Mouse (Mus musculus): ENCODE data around the gene Gm45717. TPM values are rescaled to one million over a fixed set of nuclear protein-coding genes. Genes with fewer than 3 reads are reported as not detected.

Gm45717 gene
- 0.60 TPM in 1 of 2 replicates, not detected in the other for polyA plus RNA-seq (2012; rRNA removed)

DNA sequence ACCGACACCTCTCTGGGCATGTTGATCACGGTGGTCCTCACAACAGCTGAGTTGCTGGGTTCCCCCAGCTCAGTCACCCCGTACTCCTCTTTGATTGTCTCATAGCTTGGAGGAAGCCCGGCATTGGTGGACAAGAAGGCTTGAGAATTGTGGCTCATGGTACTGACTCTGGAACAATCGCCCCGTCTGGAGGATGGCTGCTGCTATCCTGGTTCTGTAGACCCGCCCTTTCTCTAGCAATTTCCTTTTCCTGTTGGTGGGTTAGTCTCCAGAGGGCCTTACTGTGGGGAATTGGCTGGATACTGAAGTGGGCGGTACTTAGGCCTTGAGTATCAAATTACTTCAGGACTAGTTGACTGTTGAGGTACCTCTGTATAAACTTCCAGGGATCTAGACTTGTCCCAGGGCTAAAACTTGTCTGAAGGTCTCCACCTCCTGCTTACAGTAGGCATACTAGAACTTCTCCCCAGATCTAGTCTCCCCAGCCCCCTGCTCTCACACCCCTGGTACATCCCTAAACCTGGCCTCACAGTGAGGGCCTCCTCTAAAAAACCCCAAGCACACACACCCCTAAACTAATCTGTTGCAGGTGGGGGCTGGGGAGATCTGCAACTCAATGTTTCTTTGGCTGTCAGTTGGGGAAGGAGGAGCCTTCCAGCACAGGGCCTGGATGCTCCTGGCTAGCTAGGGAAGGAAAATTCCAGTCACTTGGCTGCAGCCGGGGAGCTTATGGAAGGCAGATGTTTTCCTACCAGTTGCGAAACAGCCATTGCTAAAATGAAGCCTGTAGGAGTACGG is at the start of gene Gm45717, which contains the start of gene Ifitm2:
TSS of gene Gm45717 (minus strand) at position 180 of the 798 bp plus-strand sequence.
TSS of gene Ifitm2 (minus strand) at position 230 of the 798 bp plus-strand sequence.

DNA sequence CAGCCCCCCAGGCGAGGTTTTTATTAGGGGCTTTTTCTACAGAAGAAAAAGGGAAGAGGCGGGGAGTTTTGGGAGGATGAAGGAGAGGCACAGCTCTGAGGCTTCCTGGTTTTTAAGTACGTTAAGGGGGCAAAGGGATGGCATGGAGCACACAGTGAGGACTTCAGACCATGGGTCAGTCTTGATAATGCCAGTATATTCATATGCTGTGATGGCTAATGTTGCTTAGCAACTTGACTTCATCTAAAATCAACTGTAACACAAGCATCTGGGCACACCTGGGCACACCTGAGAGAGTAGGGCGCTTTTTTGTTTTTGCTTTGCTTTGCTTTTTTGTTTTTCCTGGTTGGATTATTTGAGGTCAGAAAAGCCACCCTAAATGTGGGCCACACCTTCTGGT is 11.2 kb upstream of the Gm45717 start, which contains the start of gene Ifitm1:
TSS of gene Ifitm1 (plus strand) at position 301 of the 400 bp plus-strand sequence.

DNA sequence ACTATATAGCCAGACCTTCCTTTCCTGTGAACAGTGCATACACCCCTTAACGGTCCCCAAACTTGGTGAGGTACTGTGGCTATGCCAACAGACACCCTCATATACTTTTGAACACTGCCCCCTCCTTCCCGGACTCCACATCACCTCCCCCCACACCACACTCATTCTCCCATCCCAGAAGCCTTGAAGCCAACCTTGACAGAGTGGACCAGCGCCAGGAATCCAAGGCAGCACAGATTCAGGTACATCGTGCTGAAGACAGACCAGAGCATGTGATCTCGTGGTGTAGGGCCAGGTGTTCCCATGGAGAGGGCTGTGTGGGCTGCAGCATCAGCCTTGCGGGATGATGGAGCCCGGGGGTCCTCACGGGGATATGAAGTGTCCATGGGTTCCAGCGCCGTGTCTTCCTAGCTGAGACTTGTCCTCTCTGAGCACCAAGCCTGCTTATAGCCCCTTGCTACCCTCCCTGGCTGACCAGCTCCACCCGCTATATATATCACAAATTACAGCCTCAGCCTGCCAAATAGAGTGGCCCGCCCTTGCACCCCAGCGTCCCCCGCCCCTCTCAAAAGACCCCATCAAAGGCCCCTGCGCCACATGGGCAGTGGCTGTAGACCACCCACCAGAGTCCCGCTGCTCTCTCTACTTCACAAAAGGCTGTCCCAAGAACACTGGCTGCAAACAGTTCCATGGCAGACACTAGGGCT is 5.8 kb downstream of the Gm45717 start, which contains the start of gene Ifitm5:
TSS of gene Ifitm5 (minus strand) at position 468 of the 707 bp plus-strand sequence.

DNA sequence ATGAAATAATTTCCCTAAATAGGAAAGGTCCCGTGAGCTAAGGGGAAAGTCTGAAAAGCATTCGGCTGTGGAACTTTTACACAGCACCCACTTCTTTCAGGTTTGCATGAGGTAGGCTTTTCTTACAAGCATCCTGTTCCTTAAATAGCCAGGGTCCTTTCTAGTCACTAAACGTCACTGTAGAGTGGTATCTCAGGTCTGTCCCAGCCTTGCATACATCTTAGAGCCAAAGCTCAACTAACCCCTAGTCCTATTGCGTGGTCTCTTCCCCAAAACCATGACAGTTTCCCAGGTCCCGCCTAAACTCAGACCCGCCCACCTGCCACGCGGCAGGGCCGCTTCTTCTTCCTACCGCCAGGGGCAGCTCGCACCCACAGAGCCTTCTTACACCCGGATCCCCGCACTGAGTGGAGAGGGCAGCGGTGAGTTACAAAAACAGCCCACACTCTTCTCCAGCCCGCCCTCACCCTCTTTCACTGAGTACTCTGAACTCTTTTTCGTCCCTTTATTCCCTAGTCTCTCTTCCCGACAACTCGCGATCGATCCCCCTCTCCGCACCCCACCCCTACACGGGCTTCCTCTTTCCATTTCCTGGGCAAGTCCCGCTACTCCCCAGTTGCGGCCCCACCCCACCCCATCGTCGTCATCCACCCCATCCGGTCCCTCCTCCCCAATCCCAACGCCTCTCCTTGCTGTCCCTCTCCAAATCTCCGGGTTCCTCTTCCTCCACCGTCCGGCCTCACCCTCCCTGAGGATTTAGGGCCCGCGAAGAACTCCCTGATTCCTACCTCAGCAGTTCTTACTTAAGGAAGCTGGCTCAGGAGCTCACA is 14.3 kb downstream of the Gm45717 start, which contains the start of gene Pgghg:
TSS of gene Pgghg (plus strand) at position 170 of the 830 bp plus-strand sequence.

DNA sequence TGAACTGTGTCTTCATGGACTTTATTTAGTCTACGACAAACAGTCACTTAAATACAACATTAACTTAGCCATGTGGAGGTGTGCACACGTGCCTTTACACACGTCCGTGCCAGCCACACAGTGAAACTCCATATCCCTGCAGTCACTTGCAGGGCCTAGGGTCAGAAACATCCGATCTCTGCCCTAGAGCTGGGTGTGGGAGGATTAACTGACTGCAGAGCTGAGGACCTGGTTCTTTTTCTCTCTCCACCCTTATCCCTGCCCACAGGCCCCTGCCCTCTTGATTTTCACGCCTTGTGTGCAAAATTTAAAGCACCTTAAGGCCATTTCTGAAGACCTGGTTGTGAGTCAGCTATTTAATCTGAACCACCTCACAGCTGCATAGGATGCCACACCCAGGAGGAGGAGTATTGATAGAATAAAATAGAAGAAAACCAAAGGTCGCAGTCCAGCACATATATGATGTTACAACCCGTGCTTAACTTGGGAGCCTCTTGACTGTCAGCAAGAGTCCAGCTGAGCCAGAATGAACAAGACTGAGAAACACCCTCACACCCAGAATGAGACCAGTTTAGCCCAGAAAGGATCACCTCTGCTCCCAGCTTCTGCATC is 35.2 kb downstream of the Gm45717 start, which contains the start of gene Nlrp6:
TSS of gene Nlrp6 (plus strand) at position 485 of the 612 bp plus-strand sequence.

DNA sequence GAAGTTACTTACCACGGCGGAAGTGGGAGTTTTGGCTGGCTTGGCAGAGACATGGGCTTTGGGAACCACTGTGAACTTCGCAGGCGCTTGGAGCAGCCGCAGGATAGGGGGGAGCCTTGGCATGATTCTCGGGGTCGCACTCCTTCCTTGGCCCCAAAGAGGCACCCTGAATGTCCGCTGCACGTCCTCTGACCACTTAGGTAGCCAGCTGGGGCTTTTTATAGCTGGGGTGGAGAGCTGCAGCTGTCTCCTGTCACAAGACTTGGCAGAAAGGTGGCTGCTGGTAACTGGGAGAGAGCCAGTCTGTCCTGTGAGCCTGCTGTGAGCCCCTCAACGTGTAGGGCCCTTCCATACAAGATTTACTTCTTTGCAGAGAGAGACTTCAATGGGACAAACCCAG is 55.5 kb downstream of the Gm45717 start, which contains the start of gene Cox8b:
TSS of gene Cox8b (minus strand) at position 227 of the 400 bp plus-strand sequence.

Other genes with a start within 250 kb of the Gm45717 start
- 8.3 and 9.5 TPM in 2 replicates for gene Cyp2e1, start 192.2 kb downstream of the Gm45717 start, polyA plus RNA-seq (2012; rRNA removed)
- gene Syce1, start 168.1 kb downstream of the Gm45717 start, polyA plus RNA-seq (2012; rRNA removed) = 0.14 and 0.26 TPM in 2 replicates
- 0.12 and 0.23 TPM in 2 replicates for gene Zfp941, start 133.8 kb downstream of the Gm45717 start, polyA plus RNA-seq (2012; rRNA removed)
- gene Urah, start 120.9 kb downstream of the Gm45717 start, polyA plus RNA-seq (2012; rRNA removed) = 22.0 and 24.3 TPM in 2 replicates
- 5.0 and 5.1 TPM in 2 replicates for gene Scgb1c1, start 110.4 kb downstream of the Gm45717 start, polyA plus RNA-seq (2012; rRNA removed)
- gene Odf3, start 108.1 kb downstream of the Gm45717 start, polyA plus RNA-seq (2012; rRNA removed) = 0.28 and 0.41 TPM in 2 replicates
- gene Gm45785, start 99.6 kb downstream of the Gm45717 start, polyA plus RNA-seq (2012; rRNA removed) = not detected in 2 replicates
- gene Ric8a, start 99.0 kb downstream of the Gm45717 start, polyA plus RNA-seq (2012; rRNA removed) = 136 and 146 TPM in 2 replicates
- 27.1 and 32.9 TPM in 2 replicates for gene Bet1l, start 98.4 kb downstream of the Gm45717 start, polyA plus RNA-seq (2012; rRNA removed)
- gene Psmd13, start 74.0 kb downstream of the Gm45717 start, polyA plus RNA-seq (2012; rRNA removed) = 62.6 and 66.1 TPM in 2 replicates
- 31.6 and 44.1 TPM in 2 replicates for gene Sirt3, start 73.6 kb downstream of the Gm45717 start, polyA plus RNA-seq (2012; rRNA removed)
- 4.1 and 5.5 TPM in 2 replicates for gene Cox8b, start 55.5 kb downstream of the Gm45717 start, polyA plus RNA-seq (2012; rRNA removed)
- 1.4 and 1.6 TPM in 2 replicates for gene Nlrp6, start 35.0 kb downstream of the Gm45717 start, polyA plus RNA-seq (2012; rRNA removed)
- gene Pgghg, start 14.5 kb downstream of the Gm45717 start, polyA plus RNA-seq (2012; rRNA removed) = 61.1 and 72.6 TPM in 2 replicates
- 2.4 and 4.1 TPM in 2 replicates for gene Ifitm5, start 5.6 kb downstream of the Gm45717 start, polyA plus RNA-seq (2012; rRNA removed)
- gene Ifitm2, start 50 bp upstream of the Gm45717 start, polyA plus RNA-seq (2012; rRNA removed) = 1,395 and 2,043 TPM in 2 replicates
- gene Ifitm1, start 11.3 kb upstream of the Gm45717 start, polyA plus RNA-seq (2012; rRNA removed) = 658 and 1,418 TPM in 2 replicates
- 378 and 768 TPM in 2 replicates for gene Ifitm3, start 54.8 kb upstream of the Gm45717 start, polyA plus RNA-seq (2012; rRNA removed)
- gene Ifitm6, start 62.0 kb upstream of the Gm45717 start, polyA plus RNA-seq (2012; rRNA removed) = 5.8 and 9.8 TPM in 2 replicates
- gene Gm17387, start 73.2 kb upstream of the Gm45717 start, polyA plus RNA-seq (2012; rRNA removed) = not detected in 2 replicates
- 3.2 and 3.5 TPM in 2 replicates for gene B4galnt4, start 105.2 kb upstream of the Gm45717 start, polyA plus RNA-seq (2012; rRNA removed)
- 13.5 and 14.9 TPM in 2 replicates for gene Pkp3, start 122.3 kb upstream of the Gm45717 start, polyA plus RNA-seq (2012; rRNA removed)
- gene Sigirr, start 144.6 kb upstream of the Gm45717 start, polyA plus RNA-seq (2012; rRNA removed) = 11.4 and 12.8 TPM in 2 replicates
- 2.1 and 2.7 TPM in 2 replicates for gene Ano9, start 161.9 kb upstream of the Gm45717 start, polyA plus RNA-seq (2012; rRNA removed)
- 62.9 and 65.4 TPM in 2 replicates for gene Ptdss2, start 166.4 kb upstream of the Gm45717 start, polyA plus RNA-seq (2012; rRNA removed)
- 248 and 267 TPM in 2 replicates for gene Rnh1, start 216.9 kb upstream of the Gm45717 start, polyA plus RNA-seq (2012; rRNA removed)
- 87.5 and 94.7 TPM in 2 replicates for gene Hras, start 238.1 kb upstream of the Gm45717 start, polyA plus RNA-seq (2012; rRNA removed)
- 13.4 and 23.5 TPM in 2 replicates for gene Lrrc56, start 238.2 kb upstream of the Gm45717 start, polyA plus RNA-seq (2012; rRNA removed)